Mouse (Mus musculus): Measurements from ENCODE around the gene Nrxn1.

Gene Nrxn1

DNA sequence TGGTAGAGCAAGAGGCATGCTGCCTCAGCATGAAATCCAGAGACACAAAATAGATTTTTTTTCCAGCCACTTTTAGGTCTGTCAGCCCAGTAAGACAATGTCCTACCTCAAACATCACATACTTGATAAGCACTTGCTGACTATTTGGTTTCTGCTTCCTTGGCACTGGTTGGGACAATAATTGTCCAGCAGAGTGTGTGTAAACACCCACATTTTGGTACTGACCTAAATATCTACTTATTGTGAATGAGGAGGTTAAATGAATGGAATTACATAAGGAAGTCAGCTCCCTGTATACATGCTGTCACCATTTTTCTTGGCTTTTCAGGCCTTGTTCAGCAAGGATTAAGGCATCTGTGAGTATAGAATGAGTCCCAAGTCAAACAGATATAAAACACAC, 649.8 kb downstream of the Nrxn1 start:
- DNase-seq (ENCODE audit: low spot score in 2 of 2) = no peak

- DNase-seq (ENCODE audit: low spot score in 2 of 2) = no peak
Measured at GRCm38 (mm10) chr17:90435836-90436235, 657.0 kb downstream of the Nrxn1 start.

DNA sequence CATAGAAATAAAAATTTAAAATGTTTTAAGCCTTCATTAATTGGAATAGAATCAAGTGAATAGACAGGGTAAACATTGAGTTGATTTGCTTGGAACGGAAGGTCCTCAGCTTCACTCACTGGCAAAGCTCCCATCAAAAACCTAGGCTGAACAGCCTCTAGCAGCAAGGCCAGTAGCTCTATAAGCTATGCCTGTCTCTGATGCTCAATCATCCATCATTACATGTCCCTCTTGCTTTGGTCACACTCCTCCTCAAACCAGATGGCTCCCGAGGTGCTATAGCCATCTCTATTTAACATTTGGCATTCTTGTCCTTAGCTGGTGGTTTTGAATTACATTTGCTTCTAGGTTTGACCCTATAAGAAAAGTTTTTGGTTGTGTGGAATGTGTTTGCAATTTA, 657.5 kb downstream of the Nrxn1 start:
- no peak for DNase-seq (ENCODE audit: low spot score in 2 of 2)

- DNase-seq (ENCODE audit: low spot score in 2 of 2) = no peak
Measured at GRCm38 (mm10) chr17:90430211-90430610, 662.7 kb downstream of the Nrxn1 start.

- DNase-seq (ENCODE audit: low spot score in 2 of 2) = no peak
Measured at GRCm38 (mm10) chr17:90425974-90426373, 666.9 kb downstream of the Nrxn1 start.

DNA sequence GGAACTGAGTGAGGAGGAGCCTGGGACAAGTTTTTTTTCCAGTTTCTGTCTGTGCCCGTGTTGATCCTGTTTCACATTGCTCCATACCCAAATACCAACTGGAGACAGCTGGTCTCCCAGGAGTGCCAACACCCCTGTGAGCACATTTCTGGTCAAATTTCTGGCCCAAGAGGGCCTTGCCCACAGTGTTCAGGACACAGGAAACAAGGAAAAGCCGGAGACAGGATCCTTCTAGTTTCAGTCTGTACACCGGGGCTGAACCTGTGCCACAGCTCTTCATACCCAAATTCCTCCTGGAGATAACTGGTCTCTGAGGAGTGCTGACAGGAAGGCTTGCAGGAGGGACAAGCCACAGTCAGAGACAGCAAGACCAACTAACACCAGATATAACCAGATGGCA, 670.3 kb downstream of the Nrxn1 start:
- DNase-seq (ENCODE audit: low spot score in 2 of 2) = no peak

DNA sequence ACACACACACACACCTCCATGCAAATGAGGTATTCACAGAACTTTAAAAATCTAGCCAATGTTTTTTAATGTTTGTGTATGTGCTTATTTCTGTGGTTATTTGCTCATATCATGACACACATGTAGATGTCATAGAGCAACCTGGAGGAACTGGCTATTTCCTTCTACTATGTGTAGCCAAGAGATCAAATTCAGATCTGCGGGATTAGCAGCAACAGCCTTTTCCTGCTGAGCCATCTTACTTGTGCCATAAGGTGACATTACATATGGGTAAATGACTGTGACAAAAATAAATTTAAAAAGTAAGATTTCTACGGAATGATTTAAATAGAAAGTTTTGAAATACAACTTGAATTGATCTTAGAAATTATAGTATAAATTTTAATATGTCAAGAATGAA, 672.1 kb downstream of the Nrxn1 start:
- no peak for DNase-seq (ENCODE audit: low spot score in 2 of 2)

GRCm38 (mm10) chr17:90419615-90420014, 673.3 kb downstream of the Nrxn1 start:
- no peak for DNase-seq (ENCODE audit: low spot score in 2 of 2)

DNA sequence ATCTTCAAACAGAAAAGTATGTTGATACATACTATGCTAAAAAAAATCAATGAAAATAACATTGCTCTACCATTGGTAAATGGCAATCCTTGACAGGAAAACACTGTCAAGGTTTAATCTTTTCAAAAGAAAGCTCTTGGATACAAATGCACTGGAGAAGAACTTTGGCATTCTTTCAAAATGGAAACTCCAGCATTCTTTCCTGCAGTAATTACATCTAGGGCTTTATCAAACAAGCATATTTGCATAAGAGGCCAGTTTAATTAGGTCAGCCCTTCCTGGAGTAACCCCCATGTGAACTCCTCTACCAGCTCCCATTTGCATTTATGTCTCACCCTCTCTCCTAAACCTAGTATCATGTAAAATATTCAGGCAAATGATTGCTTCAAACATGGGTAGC, 696.5 kb downstream of the Nrxn1 start:
- DNase-seq (ENCODE audit: low spot score in 2 of 2) = no peak

GRCm38 (mm10) chr17:90394606-90395005, 698.3 kb downstream of the Nrxn1 start:
- no peak for DNase-seq (ENCODE audit: low spot score in 2 of 2)

GRCm38 (mm10) chr17:90392751-90393150, 700.1 kb downstream of the Nrxn1 start:
- DNase-seq (ENCODE audit: low spot score in 2 of 2) = no peak

DNA sequence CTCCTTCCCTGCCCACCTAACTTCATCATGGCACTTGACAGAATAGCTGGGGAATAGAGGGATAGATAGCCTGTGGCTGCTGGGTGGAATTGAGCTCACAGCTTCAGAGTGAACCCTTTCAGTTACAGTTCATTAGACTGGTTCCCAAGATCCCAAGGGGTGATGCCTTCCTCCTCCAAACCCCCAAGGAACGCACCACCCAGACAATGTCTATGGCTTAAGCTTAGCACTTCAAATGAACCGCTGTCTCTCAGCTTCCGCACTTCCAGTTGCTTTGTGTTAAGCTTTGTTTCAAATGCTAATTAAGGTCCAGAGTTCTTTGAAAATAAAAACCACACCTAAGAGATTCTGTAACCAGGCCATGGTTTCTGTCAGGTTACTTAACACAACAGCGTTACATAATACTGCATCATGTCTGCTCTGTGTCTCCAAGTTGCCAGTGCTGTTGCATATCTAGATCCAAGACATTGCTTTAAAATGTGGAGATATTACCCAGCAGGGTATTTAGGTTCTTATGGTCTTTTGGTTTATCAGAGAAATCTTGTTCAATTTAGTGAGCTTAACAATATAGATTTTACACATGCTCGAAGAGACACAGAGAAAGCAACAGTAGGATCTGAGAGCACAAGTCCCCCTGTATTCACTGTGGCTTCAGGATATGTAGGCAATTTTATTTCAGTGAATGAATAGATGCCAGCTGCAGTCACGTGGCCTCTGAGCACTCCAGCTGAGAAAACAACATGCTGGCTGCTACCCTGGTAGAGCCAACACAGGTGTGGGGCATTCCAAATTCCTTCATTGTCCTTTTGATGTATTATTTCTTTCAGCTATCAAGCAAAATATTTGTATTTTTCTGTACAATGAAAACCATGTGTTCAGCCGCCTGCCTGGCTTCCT, 702.3 kb downstream of the Nrxn1 start:
- no peak for DNase-seq (ENCODE audit: low spot score in 2 of 2)

- DNase-seq (ENCODE audit: low spot score in 2 of 2) = no peak
Measured at GRCm38 (mm10) chr17:90384856-90385255, 708.0 kb downstream of the Nrxn1 start.

DNA sequence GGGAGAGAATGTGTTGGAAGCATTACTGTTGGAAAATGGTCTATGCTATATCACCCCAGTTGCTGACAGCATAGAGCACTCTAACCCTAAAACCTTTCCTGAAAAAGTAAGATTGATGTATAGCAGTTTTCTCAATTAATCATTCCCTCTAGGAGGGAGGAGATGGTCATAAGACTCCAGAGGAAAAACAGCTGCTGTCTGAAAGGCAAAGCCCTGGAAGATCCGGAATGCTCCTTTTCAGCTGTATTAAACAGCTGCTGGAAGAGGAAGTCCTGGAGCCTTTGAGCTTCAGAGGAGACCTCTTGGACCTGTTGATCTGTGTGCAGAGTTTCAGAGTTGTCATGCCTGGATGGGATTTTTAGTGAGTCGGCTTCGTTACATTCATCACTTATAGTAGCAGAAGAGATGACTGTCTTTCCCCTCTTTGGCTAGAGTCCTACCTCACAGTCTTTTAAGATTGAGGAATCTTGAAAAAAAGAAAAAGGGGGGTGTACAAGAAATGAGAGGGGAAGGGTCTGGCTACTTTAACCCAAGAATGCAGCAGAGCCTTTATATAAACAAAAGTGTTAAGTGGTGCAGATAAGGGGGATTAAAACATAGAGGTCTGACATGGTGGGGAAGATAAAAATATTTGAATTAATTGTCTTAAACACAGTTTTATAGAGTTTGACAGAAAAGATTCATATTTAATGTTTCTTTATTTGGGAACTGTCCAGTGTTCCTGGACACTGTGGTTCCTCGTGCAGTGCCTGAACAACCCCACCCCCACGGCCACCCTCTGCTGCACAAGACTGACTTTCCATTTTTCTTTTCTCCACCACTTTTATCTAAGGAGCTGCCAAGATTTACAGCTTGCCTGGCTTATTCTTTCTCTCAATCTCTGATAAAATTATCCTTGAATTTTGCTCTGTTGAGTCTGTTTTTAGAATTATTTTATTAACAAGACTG, 710.1 kb downstream of the Nrxn1 start:
- no peak for DNase-seq (ENCODE audit: low spot score in 2 of 2)

- DNase-seq (ENCODE audit: low spot score in 2 of 2) = no peak
Measured at GRCm38 (mm10) chr17:90376533-90376932, 716.3 kb downstream of the Nrxn1 start.

- no peak for DNase-seq (ENCODE audit: low spot score in 2 of 2)
Measured at GRCm38 (mm10) chr17:90362169-90362568, 730.7 kb downstream of the Nrxn1 start.

DNA sequence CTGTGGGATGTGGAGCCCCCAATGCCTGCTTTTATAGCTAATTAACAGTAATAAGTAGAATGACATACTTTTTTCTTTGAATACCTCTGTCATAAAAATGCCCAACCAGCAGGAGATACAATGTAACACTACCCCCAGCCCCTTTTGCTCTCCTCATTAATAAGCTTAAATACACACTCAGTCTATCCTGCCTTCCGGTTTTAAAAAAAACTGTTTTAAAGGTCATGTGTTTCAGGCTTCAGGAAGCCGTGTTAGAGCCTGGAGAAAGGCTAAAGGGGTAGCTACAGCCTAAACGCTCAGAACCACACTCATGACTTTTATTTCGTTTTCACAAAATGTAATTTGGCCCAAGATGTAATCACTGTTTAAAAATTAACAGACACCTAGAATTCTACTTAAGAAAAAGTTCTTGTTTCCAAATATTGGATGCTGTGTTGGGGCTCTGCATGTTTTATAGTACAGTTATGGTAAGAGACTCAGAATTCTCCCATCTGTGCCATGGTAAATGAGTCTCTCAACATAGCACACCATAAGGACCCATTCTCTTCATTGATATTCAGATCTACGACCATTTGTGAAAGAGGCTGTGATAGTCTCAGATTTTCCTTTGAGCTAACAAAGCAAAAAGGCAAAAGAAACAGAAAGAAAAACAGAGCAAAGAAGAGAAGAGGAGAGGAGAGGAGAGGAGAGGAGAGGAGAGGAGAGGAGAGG, 743.3 kb downstream of the Nrxn1 start:
- DNase-seq (ENCODE audit: low spot score in 2 of 2) = no peak

DNA sequence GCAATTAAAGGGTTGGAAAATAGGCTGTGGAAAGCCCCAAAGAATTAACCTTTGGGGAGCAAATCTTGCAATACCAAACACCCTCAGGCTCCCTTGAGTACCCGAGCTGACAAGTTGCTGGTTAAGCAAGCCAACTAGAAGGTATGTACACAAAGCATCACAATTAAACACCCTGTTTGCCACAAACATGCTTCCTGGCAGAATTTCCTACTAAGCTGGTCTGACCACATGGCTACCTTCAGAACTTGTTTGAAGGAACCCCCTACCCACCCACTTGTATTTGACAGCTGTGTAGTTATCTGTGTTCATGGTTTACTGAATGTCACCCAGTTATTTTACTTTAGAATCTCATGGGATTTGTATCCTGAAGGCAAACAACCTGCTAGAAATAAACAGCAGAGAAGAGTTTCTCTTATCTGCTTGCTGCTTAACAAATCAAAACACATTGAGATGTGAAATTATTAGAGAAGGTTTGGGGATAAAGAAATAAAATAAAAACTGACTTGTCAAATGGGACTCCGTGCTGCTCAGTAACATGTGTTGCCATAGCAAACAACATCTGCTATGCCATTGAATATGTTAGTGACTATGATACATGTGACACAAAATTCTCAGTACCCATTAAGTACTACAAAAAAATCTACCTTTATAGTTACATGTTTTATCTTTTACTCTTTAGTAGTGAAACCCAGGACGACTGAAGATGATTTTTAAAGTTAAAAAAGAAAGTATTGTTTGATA, 746.0 kb downstream of the Nrxn1 start:
- DNase-seq (ENCODE audit: low spot score in 2 of 2) = no peak

DNA sequence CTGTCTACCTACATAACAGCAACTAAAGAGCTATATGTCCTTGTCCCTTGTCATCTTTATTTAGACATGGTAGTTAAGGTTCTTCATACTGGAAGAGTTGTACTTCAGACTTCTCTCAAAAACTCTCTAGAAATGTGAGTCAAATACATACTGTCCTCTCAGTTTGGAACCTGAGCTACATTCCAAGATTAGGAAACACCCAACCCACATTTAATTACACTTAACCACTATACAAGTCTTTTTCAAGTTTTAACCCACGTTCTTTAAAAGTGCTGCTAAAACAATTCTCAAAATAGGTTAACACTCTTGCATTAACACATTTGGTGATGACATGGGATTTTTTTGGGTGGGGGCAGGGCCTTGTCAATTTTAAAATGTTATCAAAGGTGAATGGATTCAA, 759.4 kb downstream of the Nrxn1 start:
- DNase-seq (ENCODE audit: low spot score in 2 of 2) = no peak

DNA sequence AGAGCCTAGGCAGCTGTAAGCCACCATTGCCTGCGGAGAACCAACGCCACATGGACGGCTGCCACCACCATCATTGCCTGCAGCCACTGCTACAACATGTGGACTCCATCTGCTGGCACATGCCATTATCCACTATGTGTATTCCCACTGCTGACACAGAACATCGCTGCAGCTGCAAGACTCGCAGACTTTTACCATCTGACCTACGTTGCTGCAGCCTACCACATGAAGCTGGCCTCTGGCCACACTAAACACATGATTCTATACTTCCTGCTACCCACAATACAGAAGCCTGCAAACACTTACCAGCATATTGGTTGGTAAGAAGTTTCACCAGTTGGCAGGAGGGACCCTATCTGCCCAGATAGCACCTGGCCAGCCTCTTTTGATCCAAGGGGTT, 769.2 kb downstream of the Nrxn1 start:
- no peak for DNase-seq (ENCODE audit: low spot score in 2 of 2)

GRCm38 (mm10) chr17:90272225-90272624, 820.6 kb downstream of the Nrxn1 start:
- DNase-seq (ENCODE audit: low spot score in 2 of 2) = no peak
